Mouse (Mus musculus) heart, postnatal 36 days (tissue): Measurements from ENCODE around the gene Acot7. TPM values are rescaled to one million over a fixed set of nuclear protein-coding genes. Genes with fewer than 3 reads are reported as not detected.

Source experiments
- DNase-seq, 2 experiments: peaks; one replicate each; pipeline ENCODE4 v3.0.0; 2021 to 2022
- intact Hi-C: fragments of 180-260 bp; cut with DNase I; formaldehyde crosslinking; loops from one replicate; pipeline ENCODE4 v1.15.1; 2025
- total RNA-seq, 2 experiments: library from RNA; stranded (reverse); gene quantifications; 2 replicates each; pipeline ENCODE4 v1.2.3; 2021

The Acot7 gene
- total RNA-seq, 2 experiments from 2014 or later = 58.7 to 59.1 TPM

- DNase-seq = no peak
- intact Hi-C loops = no loop called here
Measured at GRCm38 (mm10) chr4:152150546-152150945, 27.4 kb upstream of the Acot7 start.

- DNase-seq = no peak
- intact Hi-C loops = no loop called here
Measured at GRCm38 (mm10) chr4:152151451-152151965, 26.4 kb upstream of the Acot7 start.

GRCm38 (mm10) chr4:152151966-152152544 lies 25.9 kb upstream of the Acot7 start, which contains the start of gene Espn:
Espn (minus strand) TSS chr4:152152371.
- intact Hi-C loops = no loop called here
- peak; percentile 49 to 50 for DNase-seq

- DNase-seq = peak; percentile 82 to 88
Measured at GRCm38 (mm10) chr4:152153771-152154177, 24.2 kb upstream of the Acot7 start.

GRCm38 (mm10) chr4:152155019-152155418 lies 22.9 kb upstream of the Acot7 start:
- DNase-seq = no peak
- intact Hi-C loops = no loop called here

More at GRCm38 (mm10) chr4:152153771-152154177, 24.2 kb upstream of the Acot7 start:
- intact Hi-C loops = no loop called here

GRCm38 (mm10) chr4:152157779-152158584 lies 20.0 kb upstream of the Acot7 start:
- DNase-seq = peak in 1 of 2 experiments; percentile 60
- intact Hi-C loops = no loop called here

GRCm38 (mm10) chr4:152158585-152159284 lies 19.2 kb upstream of the Acot7 start, which contains the start of gene Hes2:
Hes2 (plus strand) TSS chr4:152158867.
- no peak for DNase-seq
- intact Hi-C loops = no loop called here

GRCm38 (mm10) chr4:152159285-152159678 lies 18.7 kb upstream of the Acot7 start:
- intact Hi-C loops = no loop called here

GRCm38 (mm10) chr4:152160748-152161147 lies 17.2 kb upstream of the Acot7 start:
- no peak for DNase-seq
- intact Hi-C loops = no loop called here

More at GRCm38 (mm10) chr4:152159285-152159678, 18.7 kb upstream of the Acot7 start:
- DNase-seq = no peak

GRCm38 (mm10) chr4:152161601-152162000 lies 16.3 kb upstream of the Acot7 start:
- intact Hi-C loops = no loop called here
- no peak for DNase-seq

- DNase-seq = no peak
- intact Hi-C loops = no loop called here
Measured at GRCm38 (mm10) chr4:152162748-152163147, 15.2 kb upstream of the Acot7 start.

GRCm38 (mm10) chr4:152165036-152165931 lies 12.7 kb upstream of the Acot7 start:
- intact Hi-C loops = no loop called here
- DNase-seq = peak; percentile 80 to 86

- intact Hi-C loops = no loop called here
- DNase-seq = no peak
Measured at GRCm38 (mm10) chr4:152168052-152168451, 9.9 kb upstream of the Acot7 start.

- intact Hi-C loops = no loop called here
- DNase-seq = no peak
Measured at GRCm38 (mm10) chr4:152169103-152169502, 8.8 kb upstream of the Acot7 start.

- no peak for DNase-seq
- intact Hi-C loops = no loop called here
Measured at GRCm38 (mm10) chr4:152170286-152170685, 7.6 kb upstream of the Acot7 start.

GRCm38 (mm10) chr4:152171543-152171942 lies 6.4 kb upstream of the Acot7 start:
- intact Hi-C loops = no loop called here
- DNase-seq = no peak

GRCm38 (mm10) chr4:152173041-152173440 lies 4.9 kb upstream of the Acot7 start:
- DNase-seq = peak; percentile 84 to 88
- intact Hi-C loops = loop anchor here (1.0 to 2.0 kb wide), 3 partner anchors 39 to 318 kb away; no protein-coding TSS in a partner anchor

GRCm38 (mm10) chr4:152173956-152174355 lies 4.0 kb upstream of the Acot7 start:
- intact Hi-C loops = loop anchor here (1.0 to 2.0 kb wide), 3 partner anchors 38 to 317 kb away; no protein-coding TSS in a partner anchor
- DNase-seq = no peak

GRCm38 (mm10) chr4:152176638-152177037 lies 1.3 kb upstream of the Acot7 start:
- intact Hi-C loops = no loop called here
- no peak for DNase-seq

- no peak for DNase-seq
- intact Hi-C loops = no loop called here
Measured at GRCm38 (mm10) chr4:152177174-152177536, 779 bp upstream of the Acot7 start.
